In genomic region chr2:12930338-12930737, GRCm38 (mm10) we compare ENCODE assay signal across 17 mouse cellular contexts.
"Had no signal": no experiment of that assay in that cellular context is flagged by ENCODE, and none has a peak within 500 bp of the region (broad histone marks: within the 10 kb centered on the region; RNA-seq: fewer than 3 reads in every experiment).

No protein-coding gene starts in this region.

- H3K27ac ChIP-seq: left cerebral cortex, adult 2 months; liver, embryonic 13.5 days; stomach, postnatal 0 days had no signal

- H3K9me3 ChIP-seq: liver, embryonic 13.5 days had no signal

- H3K4me2 ChIP-seq: liver, embryonic 13.5 days; midbrain, embryonic 11.5 days had no signal

- DNase-seq: kidney, postnatal 10 days; kidney, postnatal 36 days; layer of hippocampus, postnatal 36 days; liver, embryonic 13.5 days; lung, adult 2 months; lung, postnatal 14 days; lung, postnatal 4 days; midbrain, embryonic 14.5 days; right cerebral cortex, adult 18-20 months; right cerebral cortex, postnatal 14 days; right cerebral cortex, postnatal 4 days; thymus, adult 2 months; thymus, postnatal 14 days; thymus, postnatal 4 days had no signal

- H3K36me3 ChIP-seq: liver, embryonic 13.5 days had no signal

- H3K4me3 ChIP-seq: left cerebral cortex, adult 2 months; liver, embryonic 13.5 days had no signal

- H3K9ac ChIP-seq: liver, embryonic 13.5 days had no signal

- H3K27me3 ChIP-seq: liver, embryonic 13.5 days had no signal
